Mouse (Mus musculus) left cerebral cortex, adult 18-20 months (tissue): ENCODE data around the gene Arhgef12. TPM values are rescaled to one million over a fixed set of nuclear protein-coding genes. Genes with fewer than 3 reads are reported as not detected.

Experiments
- DNase-seq, 2 experiments: peaks; one replicate each; pipeline ENCODE4 v3.0.0; 2021 to 2022; ENCODE audit warnings: low spot score in 2 of 2, mixed read lengths in 1 of 2
- total RNA-seq, 2 experiments: library from RNA; stranded (reverse); gene quantifications; 2 replicates each; pipeline ENCODE4 v1.2.3; 2021

Gene Arhgef12
- total RNA-seq, 2 experiments from 2014 or later: 144 to 145 TPM

GRCm38 (mm10) chr9:43078711-43079110, 28.3 kb downstream of the Arhgef12 start:
- DNase-seq: no peak

- DNase-seq: no peak
Measured at GRCm38 (mm10) chr9:43076163-43076562, 30.9 kb downstream of the Arhgef12 start.

- DNase-seq: no peak
Measured at GRCm38 (mm10) chr9:43074611-43075010, 32.4 kb downstream of the Arhgef12 start.

DNA sequence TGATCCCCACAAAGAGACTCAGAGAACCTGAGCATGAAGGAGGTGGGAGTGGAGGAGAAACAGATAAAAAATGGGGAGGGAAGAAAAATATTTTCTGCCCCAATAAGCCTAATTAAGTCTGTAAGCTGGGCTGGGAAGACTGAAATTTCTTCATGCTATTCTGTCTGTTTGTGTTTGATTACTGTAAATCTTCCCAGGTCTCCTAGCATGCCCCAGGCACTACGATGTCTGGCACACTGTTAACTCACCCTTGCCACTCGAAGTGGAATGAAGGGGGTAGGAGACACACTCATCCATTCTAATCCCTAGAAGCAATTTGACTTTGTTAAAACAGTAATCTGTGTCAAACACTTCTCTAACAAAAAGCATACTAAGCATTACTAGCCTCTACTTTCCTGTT, 35.3 kb downstream of the Arhgef12 start:
- DNase-seq: no peak

- DNase-seq: no peak
Measured at GRCm38 (mm10) chr9:43071176-43071575, 35.9 kb downstream of the Arhgef12 start.

GRCm38 (mm10) chr9:43070566-43070965, 36.5 kb downstream of the Arhgef12 start:
- no peak for DNase-seq

DNA sequence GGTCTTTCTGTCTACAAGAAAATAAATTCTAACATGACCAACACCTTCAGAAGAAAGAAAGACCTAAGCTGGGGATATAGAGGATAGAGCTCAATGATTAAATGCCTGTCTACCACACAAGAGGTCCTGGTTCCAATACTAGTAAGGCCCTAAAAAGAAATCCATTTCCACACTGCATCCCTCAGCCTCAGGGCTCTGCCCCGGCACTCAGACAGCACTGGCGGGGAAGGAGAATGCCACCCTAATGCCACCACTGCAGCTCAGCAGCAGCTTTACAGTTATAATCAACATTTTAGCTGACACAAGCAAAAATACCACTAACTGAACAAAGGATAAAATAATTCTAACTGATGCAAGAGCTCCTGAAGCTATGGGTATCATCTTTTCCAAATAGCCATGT, 36.9 kb downstream of the Arhgef12 start:
- DNase-seq: no peak

- no peak for DNase-seq
Measured at GRCm38 (mm10) chr9:43067896-43068295, 39.1 kb downstream of the Arhgef12 start.

DNA sequence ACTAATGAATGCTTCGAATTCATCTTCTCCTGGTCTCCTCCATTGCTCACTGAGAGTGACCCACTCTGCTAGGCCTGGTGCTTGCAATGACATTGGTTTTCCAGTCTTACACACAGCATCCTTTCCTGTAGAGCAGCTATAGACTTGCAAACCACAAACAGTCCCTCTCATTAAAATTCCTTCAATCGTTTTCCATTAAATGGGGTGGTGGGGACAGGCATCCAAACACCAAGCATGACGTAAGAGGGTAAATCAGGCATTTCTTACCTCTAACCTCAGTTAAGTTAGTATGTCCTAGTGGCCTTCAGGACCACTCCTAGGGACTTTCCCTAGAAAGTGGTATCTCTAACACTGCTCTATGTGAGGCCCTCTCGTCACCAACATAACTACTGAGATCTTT, 41.8 kb downstream of the Arhgef12 start:
- no peak for DNase-seq

DNA sequence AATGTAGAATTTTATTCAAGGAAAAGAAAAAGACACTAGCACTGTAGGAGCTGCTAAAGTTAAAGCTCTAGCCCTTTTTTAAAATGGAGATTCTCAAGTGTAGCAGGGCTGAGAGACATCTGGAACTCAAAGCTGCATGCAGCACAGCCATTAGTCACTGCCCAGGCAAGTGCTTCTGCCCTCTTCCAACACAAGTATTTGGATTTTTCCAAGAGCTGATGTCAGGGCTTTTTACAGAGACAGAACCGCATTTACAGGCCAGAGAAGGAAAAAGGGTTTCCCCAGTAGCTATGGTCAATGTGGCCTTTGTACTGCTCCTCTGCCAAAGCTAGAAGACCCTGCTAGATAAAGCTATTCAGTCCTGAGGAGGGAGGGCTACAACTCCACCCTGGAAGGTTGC, 45.5 kb downstream of the Arhgef12 start:
- DNase-seq: no peak

- no peak for DNase-seq
Measured at GRCm38 (mm10) chr9:43050391-43050790, 56.6 kb downstream of the Arhgef12 start.

DNA sequence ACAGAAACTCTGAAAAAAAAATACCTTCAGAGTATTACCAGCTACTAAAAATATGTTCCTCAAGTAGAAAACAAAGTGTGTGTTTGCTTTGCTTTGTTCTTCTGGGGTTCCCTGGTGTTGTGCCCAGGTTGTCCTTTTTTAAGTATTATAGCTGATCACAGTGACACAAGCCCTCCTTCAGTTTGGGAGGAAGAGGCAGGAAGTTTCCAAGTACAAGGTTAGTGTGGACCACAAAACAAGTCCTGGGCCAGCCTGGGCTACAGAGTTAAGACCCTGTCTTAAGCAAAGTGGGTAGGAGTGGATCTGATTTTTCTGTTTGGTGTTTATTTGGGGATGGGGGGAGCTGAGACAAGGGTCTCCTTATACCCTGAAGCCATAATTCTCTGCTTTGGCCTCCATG, 62.6 kb downstream of the Arhgef12 start:
- no peak for DNase-seq

DNA sequence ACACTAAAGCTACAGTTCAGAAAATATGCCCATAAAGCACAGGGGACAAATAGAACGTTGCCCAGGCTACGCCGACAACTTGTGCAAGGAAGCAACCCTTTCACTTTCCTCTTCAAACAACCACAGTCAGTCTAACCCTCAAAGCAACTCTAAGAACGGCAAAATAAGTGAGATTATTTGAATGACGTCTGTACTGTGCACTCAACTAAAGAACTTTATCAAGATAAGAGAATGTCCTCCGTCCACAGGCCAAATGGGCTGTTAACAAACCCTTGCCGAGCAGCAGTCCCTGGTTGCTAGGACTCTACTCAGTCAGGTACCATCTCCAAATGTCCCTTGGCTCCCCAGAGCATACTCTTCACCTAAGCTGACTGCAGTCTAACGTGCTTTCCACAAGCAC, 68.6 kb downstream of the Arhgef12 start:
- DNase-seq: no peak

DNA sequence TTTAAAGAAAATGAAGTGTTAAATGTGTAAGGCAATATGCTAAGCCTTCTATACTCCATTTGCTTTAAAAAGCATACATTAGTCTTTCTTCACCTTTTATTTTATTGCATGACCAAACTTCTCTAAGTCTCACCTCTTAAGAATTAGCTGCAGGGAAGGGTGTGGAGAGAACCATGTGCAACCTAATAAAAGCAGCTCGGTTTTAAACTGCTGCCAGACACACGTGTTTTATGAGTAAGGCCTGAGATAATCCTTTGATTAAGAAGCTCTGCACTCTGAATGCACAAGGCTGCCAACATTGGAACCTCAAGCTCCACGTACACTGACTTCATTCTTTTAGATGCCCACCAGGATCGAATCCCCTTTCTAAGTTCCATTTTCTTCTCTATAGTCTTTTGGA, 71.8 kb downstream of the Arhgef12 start:
- no peak for DNase-seq

GRCm38 (mm10) chr9:43034273-43034672, 72.8 kb downstream of the Arhgef12 start:
- DNase-seq: no peak

GRCm38 (mm10) chr9:43027757-43028156, 79.3 kb downstream of the Arhgef12 start:
- no peak for DNase-seq

DNA sequence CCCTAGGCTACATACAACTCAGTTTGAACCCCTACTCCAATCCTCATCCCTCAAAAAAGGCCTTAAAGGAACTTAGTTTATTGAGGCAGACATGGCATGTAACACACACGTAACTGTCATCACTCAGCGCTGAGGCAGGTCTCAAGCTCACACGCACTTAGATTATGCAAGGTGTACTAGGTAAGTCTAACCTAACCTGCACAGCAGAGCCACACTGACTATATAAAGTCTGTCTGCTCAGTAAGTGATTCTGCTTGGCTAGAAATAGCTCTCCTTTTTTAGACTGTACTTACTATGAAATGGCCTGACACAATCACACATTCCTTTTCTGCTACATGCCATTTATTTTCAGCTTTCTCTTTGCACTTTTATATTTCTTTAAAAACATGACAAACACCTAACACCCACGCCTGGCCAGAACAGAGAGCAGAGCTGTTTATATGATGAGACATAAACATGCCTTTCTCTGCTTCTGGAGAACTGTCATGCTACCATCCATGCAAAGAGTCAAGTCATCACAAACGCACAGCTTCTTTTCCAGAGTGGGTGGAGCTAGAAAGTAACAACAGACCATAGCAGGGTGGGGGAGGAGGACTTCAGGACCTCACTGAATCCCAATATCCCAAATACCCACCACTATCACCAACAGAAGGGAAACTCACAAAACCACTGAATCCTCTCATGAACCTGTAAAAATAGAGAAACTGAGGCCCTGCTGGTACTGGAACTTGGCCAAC, 85.4 kb downstream of the Arhgef12 start:
- DNase-seq: peak; percentile 30 to 50

DNA sequence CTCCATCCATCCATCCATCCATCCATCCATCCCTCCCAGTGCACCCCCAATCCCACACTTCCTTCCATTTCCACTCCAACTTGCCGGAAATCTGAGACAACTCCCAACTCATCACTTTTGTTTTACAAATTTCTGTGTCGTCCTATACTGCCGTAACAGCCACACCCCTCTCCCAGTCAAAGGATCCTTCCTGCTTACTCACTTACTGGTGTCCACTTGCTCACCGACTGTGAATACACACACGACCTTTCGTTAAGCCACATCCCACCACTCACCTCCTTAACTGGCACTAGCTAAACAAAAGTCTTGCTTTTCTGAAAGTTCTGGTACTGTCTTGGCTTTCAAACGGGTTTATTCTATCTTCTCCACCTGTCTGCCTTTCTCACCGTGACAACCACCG, 87.4 kb downstream of the Arhgef12 start:
- DNase-seq: no peak

- no peak for DNase-seq
Measured at GRCm38 (mm10) chr9:43015786-43016185, 91.3 kb downstream of the Arhgef12 start.

DNA sequence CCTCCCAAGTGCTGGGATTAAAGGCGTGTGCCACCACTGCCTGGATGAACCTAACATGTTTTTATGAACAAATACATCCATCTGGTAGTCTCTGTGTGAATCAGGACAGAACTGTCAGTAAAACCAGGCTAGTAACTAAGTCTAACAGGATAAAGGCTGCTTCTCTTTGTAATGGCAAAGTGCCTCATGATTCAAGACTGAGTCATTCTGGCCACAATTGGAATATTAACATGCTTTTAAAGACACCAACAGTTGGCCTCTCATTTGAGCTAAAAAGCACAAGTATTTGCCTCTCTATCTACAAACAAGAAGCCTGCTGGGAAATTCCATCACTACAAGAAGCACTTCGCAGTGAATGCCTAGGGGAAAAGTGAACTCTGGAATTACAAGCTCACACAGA, 91.7 kb downstream of the Arhgef12 start:
- DNase-seq: no peak

GRCm38 (mm10) chr9:43014886-43015285, 92.2 kb downstream of the Arhgef12 start:
- no peak for DNase-seq

GRCm38 (mm10) chr9:43012541-43012940, 94.5 kb downstream of the Arhgef12 start:
- DNase-seq: no peak

GRCm38 (mm10) chr9:43011061-43011460, 96.0 kb downstream of the Arhgef12 start:
- DNase-seq: peak; percentile 47 to 49
